Mouse (Mus musculus) ovary, adult 10 weeks (tissue): ENCODE results near the gene Gdf2. TPM values are rescaled to one million over a fixed set of nuclear protein-coding genes. Genes with fewer than 3 reads are reported as not detected.

ENCODE experiments used
- polyA plus RNA-seq: library from polyadenylated mRNA; stranded (reverse); fragments of 350-450 nt; fragmentation: Illumina TruSeq; extraction: RNeasy Lipid Tissue Mini Kit (QIAGEN cat#74804); gene quantifications from one replicate; pipeline ENCODE4 v1.2.3, GENCODE M21; 2014

The Gdf2 gene
- not detected for polyA plus RNA-seq

DNA sequence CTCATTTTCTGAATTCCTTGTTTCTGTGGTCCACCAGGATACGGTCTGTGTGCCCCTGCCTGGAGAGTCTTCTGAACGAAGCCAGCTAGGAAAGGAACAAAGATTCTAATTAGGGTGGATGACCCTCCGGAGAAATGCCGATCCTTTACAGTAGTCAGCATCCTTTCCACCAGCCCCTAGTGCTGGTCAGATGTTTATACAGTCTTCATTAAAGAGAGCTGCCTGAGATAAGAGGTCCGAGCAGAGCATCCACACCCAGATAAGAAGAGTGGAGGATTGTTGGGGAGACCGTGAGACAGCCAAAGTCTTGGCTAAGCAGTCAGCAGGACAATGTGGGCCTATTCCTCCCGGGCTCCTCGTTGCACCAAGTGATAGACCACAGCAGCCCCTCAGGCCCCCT is at the start of gene Gdf2:
Gene Gdf2, plus strand, starts transcription at position 301 of the 400 bp plus-strand sequence.

GRCm38 (mm10) chr14:33923168-33924070 is 17.4 kb upstream of the Gdf2 start, which contains the start of gene Gdf10:
Gene Gdf10, plus strand, starts transcription at chr14:33923587.

DNA sequence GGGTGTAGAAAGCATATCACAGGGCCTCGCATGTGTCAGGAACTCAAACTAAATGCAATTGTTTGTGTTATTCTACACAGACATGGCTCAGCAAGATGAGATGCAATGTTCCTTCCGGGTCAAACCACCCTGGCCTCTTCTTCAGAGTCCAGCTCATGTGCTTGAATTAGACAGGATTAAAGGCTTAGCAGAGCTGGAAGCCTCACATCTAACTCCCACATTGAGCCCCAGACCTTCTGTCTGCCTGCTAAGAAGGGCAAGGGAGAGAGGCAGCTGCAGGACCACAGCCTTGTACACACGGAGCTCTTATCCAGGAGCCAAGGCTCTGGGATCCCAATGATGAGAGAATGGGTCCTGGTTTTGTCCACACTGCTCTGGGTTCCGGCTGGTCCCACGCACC is 12.9 kb downstream of the Gdf2 start, which contains the start of gene Rbp3:
Gene Rbp3, plus strand, starts transcription at position 243 of the 400 bp plus-strand sequence.

DNA sequence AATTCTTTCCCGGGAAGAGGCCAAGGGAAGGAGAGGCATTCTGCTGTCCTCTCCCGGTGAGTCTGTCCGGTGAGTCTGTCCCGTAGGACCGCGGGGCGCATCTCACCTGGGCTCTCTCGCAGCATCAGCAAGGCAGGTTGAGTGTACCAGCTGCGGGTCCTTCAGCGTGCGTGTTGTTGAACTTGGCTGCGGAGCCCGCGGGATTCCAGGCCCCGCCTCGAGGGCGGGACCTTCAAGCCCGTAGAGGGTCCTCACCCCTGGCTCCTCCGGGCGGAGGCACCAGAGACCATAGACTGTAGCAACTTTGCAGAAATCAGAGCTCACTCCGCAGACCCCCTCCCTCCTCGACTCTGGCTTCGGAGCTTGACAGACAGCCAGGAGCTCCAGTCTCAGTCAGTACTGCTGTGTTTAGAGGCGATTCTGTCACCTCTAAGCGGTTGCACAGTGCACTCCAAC is 37.8 kb downstream of the Gdf2 start, which contains the start of gene Zfp488:
Gene Zfp488, minus strand, starts transcription at position 161 of the 456 bp plus-strand sequence.

Other genes starting within 250 kb of the Gdf2 start
- gene Gdf10, start 17.5 kb upstream of the Gdf2 start, polyA plus RNA-seq: 6.8 TPM
- 0.09 TPM for gene Rbp3, start 13.0 kb downstream of the Gdf2 start, polyA plus RNA-seq
- not detected for gene Zfp488, start 37.7 kb downstream of the Gdf2 start, polyA plus RNA-seq
- gene Gm30083, start 74.1 kb downstream of the Gdf2 start, polyA plus RNA-seq: not detected
- gene Gm5460, start 75.7 kb downstream of the Gdf2 start, polyA plus RNA-seq: not detected
- gene Antxrl, start 111.7 kb downstream of the Gdf2 start, polyA plus RNA-seq: not detected
- gene Anxa8, start 144.9 kb downstream of the Gdf2 start, polyA plus RNA-seq: 3.6 TPM
- gene A630023A22Rik, start 161.7 kb downstream of the Gdf2 start, polyA plus RNA-seq: not detected
- not detected for gene Npy4r, start 211.4 kb downstream of the Gdf2 start, polyA plus RNA-seq